Mouse (Mus musculus) granulocyte monocyte progenitor cell, adult 5-6 weeks (primary cell): ENCODE results near the gene Slf1. TPM values are rescaled to one million over a fixed set of nuclear protein-coding genes. Genes with fewer than 3 reads are reported as not detected.
"Not testable (repeated sequence)": the region's sequence is repeated elsewhere in the genome, so short reads cannot be mapped to it uniquely, and the experiment has no call there.

ENCODE experiments used
- ATAC-seq: replicated peaks from 2 replicates; pipeline ENCODE4 v1.8.0; 2016; ENCODE audit warnings: mild to moderate bottlenecking, moderate TSS enrichment, inconsistent platforms; ENCODE audit not compliant: poor library complexity, severe bottlenecking
- total RNA-seq, 2 experiments: library from RNA; stranded (forward) in 1 of 2; stranded (reverse) in 1 of 2; fragments of 200-712, 200-1000 nt in 1 of 2; fragments of >200 nt in 1 of 2; fragmentation: Nextera tagmentation in 1 of 2; gene quantifications; 2 replicates each; pipeline ENCODE4 v1.2.3; 2014 to 2017

Gene Slf1
- total RNA-seq (2014; fragmentation: Nextera tagmentation), result 28.8 and 31.5 TPM in 2 replicates
- 25.3 and 29.6 TPM in 2 replicates for total RNA-seq (2017)

DNA sequence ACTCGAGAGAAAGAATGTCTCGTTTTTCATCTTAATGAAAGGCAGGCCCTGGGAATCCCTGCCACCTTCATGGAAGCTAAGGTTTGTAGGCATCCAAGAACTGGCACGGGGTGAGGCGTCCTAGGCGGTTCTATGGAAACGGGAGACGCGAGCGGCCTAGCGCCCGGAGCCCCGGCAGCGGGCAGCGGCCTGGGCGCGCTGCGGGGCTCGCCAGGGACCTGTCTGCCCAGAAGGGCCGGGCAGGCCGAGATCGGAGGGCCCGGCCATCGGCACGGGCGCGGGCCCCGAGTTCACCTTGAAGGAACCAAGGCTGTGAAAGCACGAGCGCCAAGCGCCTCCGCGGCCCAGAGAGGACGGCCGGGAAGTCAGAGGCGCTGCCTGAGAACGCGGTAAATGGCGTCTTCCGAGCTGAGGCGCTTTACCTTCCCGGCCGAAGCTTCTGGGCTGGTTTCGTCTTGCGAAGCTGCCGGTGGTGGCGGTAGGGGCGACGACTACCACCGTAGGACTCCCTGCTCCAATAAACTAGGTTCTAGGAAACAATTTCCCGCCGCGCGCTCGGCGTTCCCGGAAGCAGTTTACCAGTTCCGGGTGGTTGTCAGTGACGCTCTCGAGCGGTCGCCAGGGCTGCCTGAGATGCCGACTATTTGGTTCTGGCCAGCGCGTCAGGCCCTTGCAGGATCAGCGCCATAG is at the start of gene Slf1, which contains the start of gene 2210408I21Rik:
Gene Slf1 (minus strand): TSS at position 543 of the 690 bp plus-strand sequence.
Gene 2210408I21Rik (plus strand): TSS at position 610 of the 690 bp plus-strand sequence.
- ATAC-seq, result peak; percentile 98

DNA sequence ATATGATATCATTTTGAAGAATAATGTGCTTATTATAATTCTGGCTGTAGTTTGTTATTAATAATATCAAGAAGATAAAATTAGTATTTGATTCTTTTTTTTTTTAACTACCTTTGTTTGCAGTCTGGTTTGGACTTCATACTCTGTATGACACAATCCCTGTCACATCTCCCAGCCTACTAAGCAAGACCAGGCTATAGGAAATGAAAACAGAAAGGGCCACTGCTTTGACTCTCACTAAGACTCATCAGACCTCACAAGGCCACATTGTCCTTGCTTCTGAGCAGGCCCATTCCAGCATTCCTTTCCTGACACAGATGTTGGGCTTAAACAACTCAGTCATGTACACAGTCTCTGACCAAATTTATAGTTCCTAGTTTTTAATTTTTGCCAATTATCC is 42.7 kb upstream of the Slf1 start:
- no peak for ATAC-seq

DNA sequence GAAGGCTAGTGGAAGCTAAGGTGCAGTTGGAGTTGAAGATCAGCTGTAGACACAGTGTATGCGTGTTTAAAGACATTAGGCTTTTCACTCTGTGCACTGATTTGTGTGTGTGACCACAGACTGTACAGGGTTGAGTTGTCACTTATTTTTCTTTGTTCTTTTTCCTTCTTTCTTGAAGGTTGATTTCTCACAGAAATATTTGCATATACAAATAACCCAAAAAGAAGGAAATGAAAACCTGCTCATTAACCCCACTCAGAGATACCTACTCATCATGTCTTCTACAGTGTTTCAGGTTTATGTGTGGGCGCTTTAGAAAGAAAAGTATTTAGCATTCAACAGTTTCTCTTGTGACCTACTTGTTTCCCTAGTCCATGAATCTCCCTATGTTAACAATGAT is 5.6 kb upstream of the Slf1 start:
- no peak for ATAC-seq

DNA sequence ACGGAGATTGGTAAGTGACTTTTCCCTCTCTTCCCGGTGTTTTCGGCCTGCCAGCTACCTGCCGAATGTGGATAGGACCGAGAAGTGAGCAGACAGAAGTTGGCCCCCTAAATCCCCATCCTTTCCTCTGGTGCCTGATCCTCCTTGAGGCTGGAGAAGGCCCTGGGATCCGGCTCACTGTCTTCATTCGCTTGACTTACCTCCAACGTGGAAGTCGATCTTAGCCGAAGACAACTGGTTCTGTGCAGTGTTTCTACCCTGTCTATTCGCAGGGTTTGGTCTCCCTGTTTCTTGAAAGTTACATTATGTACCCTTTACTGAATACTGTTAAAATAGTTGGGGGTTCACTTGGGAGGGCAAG is 328 bp upstream of the Slf1 start:
- ATAC-seq, result peak; percentile 63

DNA sequence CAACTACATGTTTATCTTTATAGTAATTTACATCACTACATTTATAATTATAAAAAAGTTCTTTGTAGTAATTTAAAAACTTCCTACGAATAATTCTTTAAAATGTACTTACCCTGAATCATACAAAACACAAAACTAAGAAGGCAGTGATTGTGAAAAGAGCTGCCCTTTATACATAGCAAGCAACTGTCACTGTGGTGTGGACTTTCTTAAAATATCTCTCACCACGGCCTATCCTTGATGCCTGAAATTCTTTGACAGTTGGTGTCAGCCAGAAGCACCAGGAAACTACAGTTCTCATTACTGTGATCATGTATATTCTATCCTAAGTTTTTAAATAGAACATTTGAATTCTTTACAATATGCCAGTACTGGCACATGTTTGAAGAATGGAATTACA is 4.1 kb downstream of the Slf1 start:
- no peak for ATAC-seq

DNA sequence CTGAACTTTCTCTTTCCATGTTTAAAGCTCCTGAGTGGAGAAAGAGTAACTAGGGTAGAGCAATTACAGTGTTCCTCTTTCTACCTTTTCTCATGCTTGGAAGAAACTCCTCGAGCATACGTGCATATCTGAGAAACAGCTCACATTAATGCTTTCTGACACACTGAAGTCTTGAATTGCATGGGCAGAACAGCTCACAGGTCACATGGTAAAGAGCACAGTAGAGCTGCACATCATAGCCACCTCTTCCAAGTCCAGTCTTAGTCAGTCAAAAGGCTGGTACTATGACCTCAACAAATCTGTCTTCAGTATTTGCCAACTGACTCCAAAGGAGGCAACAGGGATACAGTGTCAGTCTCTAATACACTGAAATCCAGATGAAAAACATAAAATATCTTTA is 7.0 kb downstream of the Slf1 start:
- ATAC-seq, result no peak

DNA sequence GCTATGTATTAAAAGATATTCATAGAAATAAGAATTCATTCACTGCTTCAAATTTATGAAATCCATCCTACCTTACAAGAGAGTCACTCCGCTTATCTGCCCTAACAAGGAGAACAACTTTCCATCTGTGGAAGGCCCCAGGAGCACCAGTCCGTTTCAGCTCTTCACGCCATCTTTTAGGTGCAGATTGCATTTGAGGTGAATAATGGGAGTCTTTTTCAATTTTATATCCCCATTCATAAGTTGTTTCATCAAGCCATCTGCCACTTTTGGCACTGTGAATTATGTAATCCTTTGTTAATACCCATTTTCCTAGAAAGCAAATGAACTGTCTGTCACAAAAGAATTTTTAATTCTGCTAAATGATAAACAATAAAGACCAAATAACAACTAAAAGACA is 10.1 kb downstream of the Slf1 start:
- ATAC-seq, result no peak

DNA sequence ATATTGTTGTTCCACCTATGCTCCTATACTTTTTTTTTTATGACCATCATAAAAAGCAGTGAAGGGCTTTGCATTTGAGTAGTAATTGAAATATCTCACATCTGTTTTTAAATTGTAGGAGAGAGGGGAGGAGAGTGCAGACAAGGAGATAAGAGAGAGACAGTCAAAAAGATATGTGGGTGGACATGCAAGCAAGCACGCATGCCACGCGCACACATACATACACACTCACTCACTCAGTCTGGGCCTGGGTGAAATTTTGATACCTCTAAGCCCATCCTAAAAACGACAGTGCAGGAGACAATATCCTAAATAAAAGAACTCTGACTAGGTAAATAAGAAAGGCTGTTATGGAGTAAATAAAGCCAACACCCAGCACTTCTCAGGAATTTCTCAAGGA is 16.6 kb downstream of the Slf1 start:
- ATAC-seq, result no peak

DNA sequence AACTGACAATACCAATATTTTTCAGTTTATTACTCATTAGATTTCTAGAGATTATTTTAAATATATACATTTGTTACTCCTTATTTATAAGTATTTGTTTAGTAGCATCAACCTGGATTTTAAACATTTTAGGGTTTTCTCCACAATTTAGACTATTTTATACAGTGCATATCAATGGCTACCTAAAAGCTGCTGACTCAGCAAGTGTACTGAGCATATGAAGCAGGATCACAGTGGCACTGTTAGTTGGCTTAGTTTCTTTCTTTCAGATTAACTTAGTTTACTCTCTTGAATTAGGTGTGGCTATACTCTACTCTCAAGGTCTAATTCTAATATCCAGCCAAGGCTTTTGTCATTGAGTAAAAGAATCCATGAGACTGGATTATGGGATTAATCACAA is 27.5 kb downstream of the Slf1 start:
- no peak for ATAC-seq

DNA sequence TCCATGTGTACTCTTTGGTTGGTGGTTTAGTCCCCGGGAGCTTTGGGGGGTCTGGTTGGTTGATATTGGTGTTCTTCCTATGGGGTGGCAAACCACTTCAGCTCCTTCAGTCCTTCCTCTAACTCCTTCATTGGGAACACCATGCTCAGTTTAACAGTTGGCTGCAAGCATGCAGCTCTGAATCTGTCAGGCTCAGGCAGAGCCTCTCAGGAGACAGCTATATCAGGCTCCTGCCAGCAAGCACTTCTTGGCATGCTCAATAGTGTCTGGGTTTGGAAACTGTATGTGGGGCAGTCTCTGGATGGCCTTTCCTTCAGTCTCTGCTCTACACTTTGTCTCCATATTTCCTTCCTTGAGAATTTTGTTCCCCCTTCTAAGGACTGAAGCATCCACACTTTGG is 42.4 kb downstream of the Slf1 start:
- not testable (repeated sequence) for ATAC-seq

DNA sequence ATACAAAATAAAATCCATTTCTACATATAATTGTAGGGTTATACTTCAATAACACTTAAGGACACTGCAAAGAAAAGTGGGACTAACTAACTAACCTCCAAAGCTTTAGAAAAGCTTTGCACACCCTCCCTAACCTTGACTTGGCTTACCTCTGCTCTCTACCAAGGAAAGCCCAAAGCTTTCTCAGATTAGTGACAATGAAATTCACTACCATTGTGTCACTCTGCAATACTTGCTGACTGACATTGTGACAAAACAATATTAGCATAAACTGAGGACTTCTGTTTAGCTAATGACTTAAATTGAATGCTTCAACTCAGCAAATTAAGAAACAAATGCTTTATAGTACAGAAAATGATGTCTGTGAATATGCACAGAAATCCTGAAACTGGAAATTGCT is 63.2 kb downstream of the Slf1 start:
- ATAC-seq, result no peak

DNA sequence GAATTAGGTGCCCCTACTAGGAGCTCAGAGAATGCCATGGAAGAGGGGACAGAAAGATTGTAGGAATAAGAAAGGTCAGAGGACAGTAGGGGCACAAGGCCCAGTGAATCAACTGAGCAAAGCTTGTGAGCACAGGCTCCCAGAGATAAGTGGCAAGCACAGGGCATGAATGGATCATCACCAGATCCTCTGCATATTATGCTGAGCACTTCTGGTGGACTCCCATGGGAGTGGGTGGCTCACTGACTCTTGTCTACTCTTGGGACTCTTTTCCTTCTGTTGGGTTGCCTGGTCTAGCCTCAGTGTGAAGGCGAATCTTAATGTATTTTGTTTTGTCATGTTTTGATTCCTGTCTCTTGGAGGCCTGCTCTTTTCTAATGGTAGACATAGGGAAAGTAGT is 66.4 kb downstream of the Slf1 start:
- no peak for ATAC-seq

DNA sequence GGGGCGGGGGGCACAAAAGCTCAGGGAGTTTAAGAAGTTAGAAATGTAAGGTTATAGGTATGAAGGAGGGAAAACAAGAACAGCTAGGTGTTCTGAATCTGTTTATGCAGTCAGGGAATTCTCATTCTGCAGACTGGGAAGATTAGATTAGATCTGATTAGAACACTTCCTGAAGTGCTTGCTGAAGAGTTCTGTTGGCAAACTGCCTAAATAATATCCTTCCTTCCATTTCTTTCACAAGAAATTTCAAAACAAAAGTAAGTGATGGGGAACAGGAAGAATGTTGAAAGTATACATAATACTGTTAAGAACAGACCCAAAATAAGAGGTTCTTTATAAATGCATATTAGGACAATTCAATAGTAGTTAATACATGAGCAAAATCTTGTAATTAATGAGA is 72.1 kb downstream of the Slf1 start:
- no peak for ATAC-seq

DNA sequence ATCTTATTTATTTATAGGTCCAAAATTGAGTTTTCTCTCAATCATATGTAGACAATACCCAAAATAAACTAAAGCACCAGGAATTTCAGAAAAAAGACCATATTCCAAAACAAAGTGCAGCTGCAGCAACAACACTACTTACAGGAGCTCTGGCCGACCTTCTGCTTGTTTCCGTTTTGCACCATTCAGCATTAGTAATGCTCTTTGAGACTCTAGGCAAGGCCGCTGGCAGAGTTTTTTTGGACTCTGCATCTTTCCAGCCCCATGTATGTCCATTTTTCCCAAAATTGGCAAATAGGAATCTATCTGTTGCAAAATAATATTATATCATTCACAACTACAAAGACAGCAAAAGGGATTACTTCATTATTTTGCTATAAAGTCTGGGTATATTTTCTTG is 85.5 kb downstream of the Slf1 start:
- ATAC-seq, result no peak

DNA sequence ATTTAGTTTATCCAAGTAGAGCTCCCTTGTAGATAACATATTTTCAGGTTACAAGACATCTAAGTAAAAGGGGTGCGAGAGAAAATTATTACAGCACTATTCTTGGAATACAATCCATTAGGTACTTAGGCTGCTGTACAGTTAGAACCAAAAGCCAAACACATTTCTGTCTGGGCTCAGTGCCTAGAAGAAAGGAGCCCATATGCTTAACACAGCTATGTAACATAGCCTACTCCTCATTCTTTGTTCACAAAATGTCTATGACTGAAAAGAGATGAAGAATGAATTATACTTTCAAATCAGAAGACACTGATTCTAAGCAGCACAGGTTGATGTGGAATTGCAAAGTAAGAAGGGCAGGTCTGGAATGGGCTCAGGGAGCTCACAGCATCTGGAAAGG is 86.8 kb downstream of the Slf1 start:
- no peak for ATAC-seq

DNA sequence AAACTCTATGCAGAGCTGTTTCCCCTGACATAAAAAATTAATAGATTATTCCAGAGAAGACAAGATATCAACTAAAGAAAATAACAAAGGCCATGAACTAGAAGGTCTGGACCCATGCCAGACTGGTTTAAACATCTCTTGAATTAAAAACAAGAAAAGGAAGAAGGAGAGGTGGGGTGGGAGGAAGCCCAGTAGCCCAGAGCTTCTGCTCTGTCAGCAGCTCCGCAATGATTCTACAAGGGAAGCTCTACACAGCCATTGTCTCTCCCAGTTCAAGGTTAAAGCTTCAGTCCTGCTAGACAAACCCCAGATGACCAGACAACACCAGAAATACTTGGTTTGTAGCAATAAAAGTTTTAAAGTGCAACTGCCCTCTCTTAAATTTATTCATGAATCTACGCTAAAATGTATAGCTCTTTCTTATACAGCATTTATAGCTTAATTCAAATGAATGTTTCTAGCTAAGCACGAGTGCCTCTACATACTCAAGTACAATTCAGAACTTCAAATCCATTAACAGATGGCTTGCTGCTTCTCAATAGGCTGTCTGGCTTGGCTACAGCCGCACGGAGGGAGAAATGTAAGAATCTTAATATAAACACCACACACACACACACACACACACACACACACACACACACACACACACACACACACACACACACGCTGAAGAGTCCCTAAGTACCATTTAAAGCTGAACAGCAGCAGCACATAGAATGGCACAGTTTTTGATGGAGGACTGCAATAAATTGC is 87.9 kb downstream of the Slf1 start:
- ATAC-seq, result no peak

DNA sequence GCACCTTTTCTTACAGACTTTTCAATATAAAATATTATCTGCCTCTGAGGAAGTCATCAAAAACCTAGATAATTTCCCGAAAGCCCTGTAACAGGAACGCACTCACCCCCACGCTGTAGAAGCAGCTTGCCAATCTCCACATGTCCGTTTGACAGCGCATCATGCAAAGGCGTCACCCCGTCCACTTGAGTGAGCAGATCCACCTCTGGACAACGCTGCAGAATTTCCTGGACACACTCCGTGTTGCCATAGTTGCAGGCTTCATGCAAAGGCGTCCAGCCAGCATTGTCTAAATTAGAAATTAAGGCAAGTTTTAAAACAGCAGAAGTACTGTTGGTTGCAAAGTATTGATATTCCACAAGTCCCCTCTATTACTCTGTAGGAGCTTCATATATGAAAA is 88.9 kb downstream of the Slf1 start:
- no peak for ATAC-seq

DNA sequence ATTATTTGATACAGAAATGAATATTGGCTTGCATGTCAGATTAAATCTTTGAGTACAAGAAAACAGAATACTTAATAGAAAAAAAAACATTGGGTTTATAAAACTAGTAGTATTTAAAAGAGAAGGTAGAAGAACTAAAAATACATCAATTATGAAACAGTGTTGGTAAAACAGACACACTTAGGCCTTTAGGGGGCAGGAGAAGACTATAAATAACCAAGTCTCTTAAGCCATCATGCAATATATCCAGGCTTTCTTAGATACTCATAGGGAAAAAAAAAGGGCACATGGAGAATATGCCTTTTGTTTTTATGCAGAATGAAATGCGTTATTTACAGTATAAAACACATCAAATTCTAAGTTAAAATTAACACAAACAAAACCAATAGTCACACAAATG is 89.9 kb downstream of the Slf1 start:
- no peak for ATAC-seq

DNA sequence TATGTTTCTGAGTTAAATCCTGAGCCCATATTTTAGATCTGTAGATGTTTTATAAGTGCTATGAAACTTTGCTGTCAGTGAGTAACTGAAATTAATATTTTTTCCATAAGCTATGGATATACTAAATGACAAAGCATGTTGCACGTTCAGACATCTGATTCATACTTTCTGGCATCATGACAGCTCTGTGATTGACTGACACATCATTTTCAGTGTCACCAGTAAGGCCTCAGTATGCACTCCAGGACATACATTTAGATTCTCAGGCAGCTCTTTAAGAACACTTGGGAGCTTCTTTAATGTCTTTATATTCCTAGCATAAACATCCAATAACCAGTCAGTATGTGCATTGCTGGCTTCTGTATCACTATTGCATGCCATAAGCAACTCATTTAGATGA is 91.9 kb downstream of the Slf1 start:
- ATAC-seq, result no peak

DNA sequence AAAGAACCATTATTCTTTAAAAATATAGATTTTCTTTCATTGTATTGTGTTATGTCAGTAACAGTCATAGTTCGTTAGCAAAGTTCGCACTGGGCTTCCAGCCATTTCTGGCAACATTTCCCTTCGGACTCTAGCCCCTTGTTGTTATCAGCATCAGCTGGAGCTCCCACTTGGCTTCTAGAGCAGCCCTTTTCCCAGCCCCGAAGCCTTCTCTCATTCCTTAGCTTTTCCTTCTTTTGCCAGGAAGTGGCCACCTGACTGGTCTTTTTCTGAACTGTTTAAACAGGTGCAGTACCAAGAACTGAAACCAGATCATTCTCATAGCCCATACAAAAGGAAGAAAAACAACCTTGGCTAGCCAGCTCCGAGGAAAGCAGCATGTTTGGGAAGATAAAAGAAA is 105.7 kb downstream of the Slf1 start:
- ATAC-seq, result no peak

DNA sequence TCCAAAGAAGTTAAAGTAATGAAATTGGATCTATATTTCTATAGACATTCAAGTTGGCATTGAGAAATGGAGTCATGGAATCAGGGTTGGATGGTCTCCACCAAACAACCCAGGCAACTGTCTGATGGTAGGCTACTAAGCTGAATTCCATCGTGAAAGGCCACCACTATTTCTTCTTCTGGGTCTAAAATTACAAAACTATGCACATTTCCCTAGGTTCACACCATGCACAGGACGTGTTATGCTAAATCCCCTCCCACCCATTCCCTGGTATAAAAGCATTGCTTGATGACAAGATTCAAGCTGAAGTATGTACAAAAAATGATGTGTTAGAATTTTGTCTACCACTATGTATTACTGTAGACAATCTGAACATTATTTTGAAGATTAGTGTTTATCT is 116.4 kb downstream of the Slf1 start:
- ATAC-seq, result no peak

DNA sequence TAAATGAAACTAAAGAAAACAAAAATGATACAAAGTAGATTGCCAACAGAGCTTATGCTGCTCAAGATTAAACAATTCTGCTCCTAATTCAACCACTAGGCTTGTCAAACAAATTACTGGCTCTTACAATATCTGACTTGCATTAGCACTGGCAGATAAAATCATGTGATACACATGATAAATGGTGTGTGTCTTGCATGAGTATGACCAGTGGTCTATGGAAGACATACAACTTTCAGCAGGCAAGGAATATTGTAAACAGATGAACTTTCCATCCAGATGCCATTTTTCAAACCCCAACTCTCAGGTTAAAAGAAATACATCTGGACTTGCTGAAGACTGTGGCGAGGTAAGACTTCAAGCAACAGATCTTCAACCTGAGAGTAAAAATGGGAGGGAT is 131.6 kb downstream of the Slf1 start:
- no peak for ATAC-seq
